Mouse (Mus musculus): ENCODE measurements at regions not wholly inside any gene's neighbourhood (a gene's known extent, or its start where the extent isn't known, plus 50 kb on each side); places are given as distances from the start of the nearest gene placed in this dataset.

- TF ChIP-seq FLI1 (IDR thresholded peaks at IDR 0.05; ENCODE audit: low read length) (no peak), GATA1 (IDR thresholded peaks at IDR 0.05; ENCODE audit: borderline replicate concordance, low read length) (no peak)
- Histone ChIP-seq H3K27me3 (replicated peaks) (no peaks in the 10 kb centered on the region), H3K4me1 (peaks cover 33% of the 10 kb centered on the region), H3K4me3 (replicated peaks) (no peak overlapping the region), H3K9me3 (peaks cover 7% of the 10 kb centered on the region), H3K36me3 (replicated peaks; ENCODE audit: low read length) (peaks cover 3% of the 10 kb centered on the region)
These were observed 58.0 kb upstream of the Cep85l start for GRCm38 (mm10) chr10:53437724-53438123.

- TF ChIP-seq GATA1 (IDR thresholded peaks at IDR 0.05; ENCODE audit: borderline replicate concordance, low read length), result no peak
- no peak for TF ChIP-seq FLI1 (IDR thresholded peaks at IDR 0.05; ENCODE audit: low read length)
- Histone ChIP-seq H3K4me3 (replicated peaks) (no peak overlapping the region), H3K27me3 (replicated peaks) (no peaks in the 10 kb centered on the region), H3K9me3 (no peaks in the 10 kb centered on the region), H3K36me3 (replicated peaks; ENCODE audit: low read length) (no peaks in the 10 kb centered on the region), H3K4me1 (peaks cover 37% of the 10 kb centered on the region)
These were observed 56.3 kb upstream of the Cep85l start for GRCm38 (mm10) chr10:53436023-53436475.

DNA sequence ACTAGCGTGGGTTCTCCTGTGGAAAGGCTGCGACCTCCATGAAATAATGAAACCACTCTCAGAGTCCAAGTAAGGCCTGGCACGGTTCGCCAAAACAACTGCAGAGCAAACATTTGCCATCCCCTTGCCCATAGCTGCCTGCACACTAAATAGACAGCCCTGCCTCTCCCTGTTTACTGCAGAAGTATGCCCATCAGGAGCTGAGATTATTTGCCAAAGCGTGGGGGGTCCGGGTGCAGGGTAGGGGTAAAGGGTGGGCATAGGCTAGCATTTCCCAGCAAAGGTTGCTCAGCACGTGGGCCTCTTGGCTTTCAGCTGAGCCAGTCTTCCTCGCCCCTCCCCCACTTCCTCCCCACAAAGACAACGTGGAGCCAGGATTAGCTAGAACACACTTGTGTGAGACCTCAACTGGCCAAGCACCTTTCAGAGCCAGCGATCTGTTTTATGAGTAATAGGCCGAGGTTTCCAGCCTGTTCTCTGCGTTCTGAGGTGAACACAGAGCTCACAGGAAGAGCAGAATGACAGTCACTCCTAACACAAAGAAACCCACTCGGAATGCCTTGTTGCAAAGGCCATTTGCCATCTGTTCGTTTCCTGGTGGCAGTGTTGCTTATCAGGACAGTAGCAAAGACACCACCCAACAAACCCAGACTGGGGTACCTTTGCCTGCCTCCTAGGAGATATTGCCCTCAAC is 55.6 kb upstream of the Cep85l start:
- Histone ChIP-seq H3K4me3 (replicated peaks) (peak overlapping the region; percentile 38), H3K27me3 (replicated peaks) (no peaks in the 10 kb centered on the region), H3K4me1 (peaks cover 44% of the 10 kb centered on the region), H3K9me3 (no peaks in the 10 kb centered on the region), H3K36me3 (replicated peaks; ENCODE audit: low read length) (no peaks in the 10 kb centered on the region)
- no peak for TF ChIP-seq GATA1 (IDR thresholded peaks at IDR 0.05; ENCODE audit: borderline replicate concordance, low read length)
- no peak for TF ChIP-seq FLI1 (IDR thresholded peaks at IDR 0.05; ENCODE audit: low read length)

DNA sequence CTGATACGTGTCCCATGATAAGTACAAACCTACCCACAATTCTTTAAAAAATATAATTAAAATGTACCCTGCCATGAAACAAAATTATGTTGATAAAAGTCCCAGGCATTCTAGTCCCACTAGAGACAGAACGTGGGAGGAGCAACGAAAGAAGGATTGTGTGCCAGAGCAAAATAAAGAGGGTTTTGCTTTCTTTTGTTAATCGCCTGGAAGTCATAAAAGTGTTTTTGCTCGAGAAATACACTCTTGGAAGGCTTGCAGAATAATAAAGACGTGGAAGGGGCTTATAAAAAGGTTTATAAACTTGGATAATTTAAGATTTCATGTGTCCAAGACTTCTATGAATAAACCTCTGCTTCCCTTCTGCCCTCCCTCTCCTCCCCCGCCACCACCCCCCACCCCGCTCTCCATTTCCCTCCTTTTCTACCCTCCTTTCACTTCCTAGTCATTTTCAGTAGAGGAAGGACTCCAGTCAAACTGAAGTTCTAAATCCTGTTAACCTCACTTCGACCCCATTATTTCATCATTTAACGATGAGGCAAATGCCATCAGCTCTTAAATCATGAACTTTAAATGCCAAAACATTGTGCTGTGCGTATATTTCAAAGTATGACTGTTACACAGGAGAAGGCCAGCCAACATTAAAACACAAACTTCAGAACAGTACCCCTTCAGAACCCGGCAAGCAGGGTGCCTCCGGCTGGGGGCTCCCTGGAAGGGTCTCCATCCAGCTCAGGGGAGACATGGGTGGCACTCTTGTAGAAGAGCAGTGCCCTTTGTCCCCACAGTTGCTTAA is 54.8 kb upstream of the Cep85l start:
- Histone ChIP-seq H3K27me3 (replicated peaks) (no peaks in the 10 kb centered on the region), H3K4me1 (peaks cover 47% of the 10 kb centered on the region), H3K9me3 (no peaks in the 10 kb centered on the region), H3K36me3 (replicated peaks; ENCODE audit: low read length) (no peaks in the 10 kb centered on the region), H3K4me3 (replicated peaks) (no peak overlapping the region)
- TF ChIP-seq FLI1 (IDR thresholded peaks at IDR 0.05; ENCODE audit: low read length) (no peak), GATA1 (IDR thresholded peaks at IDR 0.05; ENCODE audit: borderline replicate concordance, low read length) (no peak)

DNA sequence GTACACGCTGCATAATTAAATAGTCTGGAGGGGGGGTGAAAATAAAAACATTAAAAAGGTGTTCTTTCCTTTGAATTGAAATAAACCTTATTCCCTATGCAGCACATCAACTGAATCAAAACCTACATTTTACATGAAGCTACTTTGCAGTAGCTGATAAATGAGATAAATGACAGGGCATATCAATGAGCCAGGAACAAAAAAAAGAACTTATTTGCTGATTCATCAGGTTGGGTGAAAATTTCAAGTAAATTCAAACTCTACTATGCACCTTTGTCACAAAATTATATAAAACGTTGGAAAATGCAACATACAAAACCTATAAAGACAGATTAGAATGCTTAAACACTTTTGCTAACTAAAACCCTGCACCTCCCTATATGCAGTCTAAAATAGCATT is 53.0 kb upstream of the Cep85l start:
- no peaks in the 10 kb centered on the region for H3K27me3 ChIP-seq (replicated peaks)
- H3K4me1 ChIP-seq, result peaks cover 48% of the 10 kb centered on the region
- H3K36me3 ChIP-seq (replicated peaks; ENCODE audit: low read length), result no peaks in the 10 kb centered on the region
- H3K9me3 ChIP-seq, result no peaks in the 10 kb centered on the region
- TF ChIP-seq GATA1 (IDR thresholded peaks at IDR 0.05; ENCODE audit: borderline replicate concordance, low read length) (no peak), FLI1 (IDR thresholded peaks at IDR 0.05; ENCODE audit: low read length) (no peak)
- no peak overlapping the region for H3K4me3 ChIP-seq (replicated peaks)

DNA sequence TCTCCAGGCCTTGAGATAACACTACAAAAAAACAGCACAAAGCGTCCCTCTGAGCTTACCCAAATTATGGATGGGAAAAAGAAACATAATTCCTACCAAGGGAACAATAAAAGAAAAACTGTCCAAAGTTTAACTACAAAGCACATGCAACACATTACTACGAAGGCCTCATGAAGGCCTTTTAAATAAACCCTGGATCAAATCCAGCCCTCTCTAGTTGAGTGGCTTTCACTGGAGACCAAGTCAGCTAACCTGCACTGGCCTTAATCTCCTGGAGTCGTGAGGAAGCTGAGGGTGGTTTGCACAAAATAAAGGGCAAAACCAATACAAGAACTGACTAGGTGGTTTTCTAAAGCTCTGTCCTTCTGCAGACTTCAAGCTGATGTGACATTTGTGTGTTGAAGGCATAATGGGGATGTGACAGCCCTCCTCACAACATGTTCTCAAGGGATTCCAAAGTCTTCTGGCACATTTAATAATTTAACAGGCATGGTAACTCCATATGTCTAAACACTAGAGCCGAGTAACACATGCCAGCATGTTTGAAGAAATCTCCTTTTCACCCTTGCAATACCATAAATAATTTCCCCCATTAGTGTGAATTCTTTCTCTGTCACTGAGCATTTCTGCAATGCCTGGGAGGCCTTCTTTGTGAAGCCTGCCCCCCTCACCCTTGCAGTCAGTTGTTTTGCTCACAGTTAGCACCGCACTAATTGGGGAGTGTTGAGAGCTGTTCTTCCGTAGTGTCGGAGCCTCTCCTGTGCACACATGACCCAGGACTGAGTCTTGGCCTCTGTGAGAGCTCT is 50.0 kb upstream of the Cep85l start:
- Histone ChIP-seq H3K4me3 (replicated peaks) (no peak overlapping the region), H3K27me3 (replicated peaks) (no peaks in the 10 kb centered on the region), H3K4me1 (peaks cover 29% of the 10 kb centered on the region), H3K36me3 (replicated peaks; ENCODE audit: low read length) (no peaks in the 10 kb centered on the region), H3K9me3 (peaks cover 5% of the 10 kb centered on the region; the same call in 1 of the 2 replicates)
- no peak for TF ChIP-seq FLI1 (IDR thresholded peaks at IDR 0.05; ENCODE audit: low read length)
